Mouse (Mus musculus) lung, embryonic 16.5 days (tissue): Measurements from ENCODE around the gene Fnbp1. TPM values are rescaled to one million over a fixed set of nuclear protein-coding genes. Genes with fewer than 3 reads are reported as not detected.
A peak's percentile ranks its signal among the peaks of the same experiment; 100 is the strongest.

Experiments used
- ATAC-seq: fragments of 200-750 bp; cut with Nextera tagmentation; 2 replicates; pipeline ENCODE4 v1.8.0; 2017; ENCODE audit warnings: low read depth, mild to moderate bottlenecking, moderate library complexity
- H3K27ac ChIP-seq: fragments of 300-500 bp; sonication (generic); 2 replicates; pipeline ENCODE4 v1.5.1; 2014; ENCODE audit warnings: mild to moderate bottlenecking, control low read depth, low read length
- H3K27me3 ChIP-seq: fragments of 300-500 bp; sonication (generic); 2 replicates; pipeline ENCODE4 v1.6.1; 2014; ENCODE audit warnings: low read depth, low read length, mixed read lengths; ENCODE audit not compliant: control insufficient read depth, insufficient read depth
- H3K36me3 ChIP-seq: fragments of 300-500 bp; sonication (generic); 2 replicates; pipeline ENCODE4 v1.6.1; 2014; ENCODE audit warnings: low read length; ENCODE audit not compliant: control insufficient read depth, insufficient read depth
- H3K4me1 ChIP-seq: fragments of 300-500 bp; sonication (generic); replicated peaks from 2 replicates; pipeline ENCODE4 v1.6.1; 2014; ENCODE audit warnings: low read length, mixed read lengths; ENCODE audit not compliant: control insufficient read depth, insufficient read depth
- H3K4me2 ChIP-seq: fragments of 300-500 bp; sonication (generic); 2 replicates; pipeline ENCODE4 v1.6.1; 2014; ENCODE audit warnings: low read depth, low read length, control low read depth
- H3K4me3 ChIP-seq: fragments of 300-500 bp; sonication (generic); 2 replicates; pipeline ENCODE4 v1.5.1; 2014; ENCODE audit warnings: mild to moderate bottlenecking, low read length, control low read depth
- H3K9ac ChIP-seq: fragments of 300-500 bp; sonication (generic); 2 replicates; pipeline ENCODE4 v1.6.1; 2014; ENCODE audit warnings: low read length, control low read depth
- H3K9me3 ChIP-seq: fragments of 300-500 bp; sonication (generic); 2 replicates; pipeline ENCODE4 v1.6.1; 2016; ENCODE audit warnings: low read length; ENCODE audit not compliant: control insufficient read depth
- WGBS: fragments of 180-500 bp; shearing (Covaris S2); extraction: QIAGEN DNeasy Blood & Tissue Kit; methylation state at CpG from one replicate; pipeline ENCODE4 v1.1.7; 2014; 5-methylcytosine and 5-hydroxymethylcytosine counted together
- polyA plus RNA-seq: library from polyadenylated mRNA; unstranded; fragments of >200 nt; fragmentation: Nextera tagmentation; extraction: Ambion mirVana; gene quantifications from 2 replicates; pipeline ENCODE4 v1.2.1, GENCODE M21; 2015

Gene Fnbp1
- polyA plus RNA-seq, 1 experiment from 2014 or later: 18.1 TPM

DNA sequence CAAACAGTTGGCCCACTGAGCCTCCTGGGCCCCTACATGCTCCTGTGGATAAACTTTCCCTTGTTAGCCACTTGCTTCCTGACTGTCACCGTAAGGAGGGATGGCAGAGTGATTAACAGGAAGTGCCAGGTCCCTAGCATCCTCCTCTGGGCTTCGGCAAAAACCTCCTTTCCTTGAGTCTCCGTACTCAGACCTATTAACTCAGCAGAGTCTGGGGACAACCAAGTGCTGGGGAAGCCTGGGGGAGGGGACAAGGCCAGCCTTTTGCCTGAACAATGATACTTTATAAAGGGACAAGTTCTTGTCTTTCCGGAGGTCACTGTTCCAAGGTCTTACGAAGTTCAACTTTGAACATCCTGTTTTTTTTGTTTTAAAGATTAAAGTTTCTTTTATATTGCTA, 54.7 kb downstream of the Fnbp1 start:
- Histone ChIP-seq H3K9ac (no peak overlapping the region), H3K27me3 (no peaks in the 10 kb centered on the region), H3K27ac (peak overlapping the region; percentile 24; the same call in 1 of the 2 replicates), H3K36me3 (peaks cover 7% of the 10 kb centered on the region), H3K4me2 (no peak overlapping the region), H3K4me1 (peaks cover 23% of the 10 kb centered on the region), H3K4me3 (no peak overlapping the region), H3K9me3 (no peaks in the 10 kb centered on the region)
- ATAC-seq: 0 out of 2 replicates have a peak, but pooled peaks have one; percentile 34
- WGBS: 19% methylated on average over 5 of the region's 5 CpGs

- H3K9ac ChIP-seq: no peak overlapping the region
- peaks cover 23% of the 10 kb centered on the region for H3K4me1 ChIP-seq
- no peaks in the 10 kb centered on the region for H3K9me3 ChIP-seq
- H3K27ac ChIP-seq: peak overlapping the region; percentile 24; the same call in 1 of the 2 replicates
- no peaks in the 10 kb centered on the region for H3K27me3 ChIP-seq
- H3K4me3 ChIP-seq: no peak overlapping the region
- no peak overlapping the region for H3K4me2 ChIP-seq
- H3K36me3 ChIP-seq: peaks cover 7% of the 10 kb centered on the region
- ATAC-seq: no peak
Observed at GRCm38 (mm10) chr2:31086543-31086942, 55.3 kb downstream of the Fnbp1 start.

GRCm38 (mm10) chr2:31084169-31084850, 57.5 kb downstream of the Fnbp1 start:
- WGBS: 91% methylated on average over 9 of the region's 9 CpGs
- no peaks in the 10 kb centered on the region for H3K27me3 ChIP-seq
- no peak overlapping the region for H3K4me2 ChIP-seq
- H3K4me1 ChIP-seq: peaks cover 23% of the 10 kb centered on the region
- no peak overlapping the region for H3K4me3 ChIP-seq
- H3K27ac ChIP-seq: no peak overlapping the region
- H3K36me3 ChIP-seq: peaks cover 7% of the 10 kb centered on the region
- ATAC-seq: no peak
- no peak overlapping the region for H3K9ac ChIP-seq
- H3K9me3 ChIP-seq: no peaks in the 10 kb centered on the region

DNA sequence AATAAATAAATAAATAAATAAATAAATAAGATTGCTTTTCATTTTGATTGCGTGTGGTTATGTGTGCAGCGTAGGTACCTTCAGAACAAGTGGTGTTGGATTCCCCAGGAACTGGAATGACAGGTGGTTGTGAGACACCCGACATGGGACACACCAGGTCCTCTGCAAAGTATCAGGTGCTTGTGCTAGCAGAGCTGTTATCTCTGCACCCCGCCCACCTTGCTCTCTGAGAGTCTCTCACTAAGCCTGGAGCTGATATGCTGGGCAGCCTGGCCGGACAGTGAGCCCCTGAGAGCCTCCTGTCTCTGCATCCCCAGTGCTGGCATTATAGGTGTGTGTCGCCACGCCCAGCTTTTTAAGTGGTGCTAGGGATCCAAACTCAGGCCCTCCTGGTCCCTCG, 58.4 kb downstream of the Fnbp1 start:
- no peak overlapping the region for H3K27ac ChIP-seq
- H3K9ac ChIP-seq: no peak overlapping the region
- H3K4me2 ChIP-seq: no peak overlapping the region
- no peaks in the 10 kb centered on the region for H3K9me3 ChIP-seq
- ATAC-seq: no peak
- H3K4me3 ChIP-seq: no peak overlapping the region
- WGBS: 91% methylated on average over 8 of the region's 8 CpGs
- peaks cover 17% of the 10 kb centered on the region for H3K4me1 ChIP-seq
- H3K36me3 ChIP-seq: peaks cover 7% of the 10 kb centered on the region
- no peaks in the 10 kb centered on the region for H3K27me3 ChIP-seq

- H3K4me2 ChIP-seq: no peak overlapping the region
- WGBS: 81% methylated on average over 17 of the region's 17 CpGs
- no peaks in the 10 kb centered on the region for H3K9me3 ChIP-seq
- H3K9ac ChIP-seq: no peak overlapping the region
- H3K27me3 ChIP-seq: no peaks in the 10 kb centered on the region
- no peak overlapping the region for H3K4me3 ChIP-seq
- no peak overlapping the region for H3K27ac ChIP-seq
- H3K4me1 ChIP-seq: peaks cover 10% of the 10 kb centered on the region
- no peak; the same call in 1 of the 2 replicates for ATAC-seq
- H3K36me3 ChIP-seq: peaks cover 7% of the 10 kb centered on the region
Observed at GRCm38 (mm10) chr2:31082639-31083038, 59.2 kb downstream of the Fnbp1 start.

GRCm38 (mm10) chr2:31081349-31081748, 60.5 kb downstream of the Fnbp1 start:
- no peaks in the 10 kb centered on the region for H3K9me3 ChIP-seq
- no peak for ATAC-seq
- peaks cover 7% of the 10 kb centered on the region for H3K36me3 ChIP-seq
- H3K4me3 ChIP-seq: no peak overlapping the region
- no peak overlapping the region for H3K27ac ChIP-seq
- WGBS: 32% methylated on average over 4 of the region's 4 CpGs
- no peaks in the 10 kb centered on the region for H3K27me3 ChIP-seq
- H3K4me2 ChIP-seq: no peak overlapping the region
- no peak overlapping the region for H3K9ac ChIP-seq
- no peaks in the 10 kb centered on the region for H3K4me1 ChIP-seq

- Histone ChIP-seq H3K27ac (no peak overlapping the region), H3K4me1 (no peaks in the 10 kb centered on the region), H3K4me3 (no peak overlapping the region), H3K9ac (no peak overlapping the region), H3K4me2 (no peak overlapping the region), H3K36me3 (peaks cover 2% of the 10 kb centered on the region), H3K27me3 (no peaks in the 10 kb centered on the region), H3K9me3 (no peaks in the 10 kb centered on the region)
- WGBS: 84% methylated on average over 6 of the region's 6 CpGs
- no peak for ATAC-seq
Observed at GRCm38 (mm10) chr2:31079117-31079516, 62.7 kb downstream of the Fnbp1 start.

DNA sequence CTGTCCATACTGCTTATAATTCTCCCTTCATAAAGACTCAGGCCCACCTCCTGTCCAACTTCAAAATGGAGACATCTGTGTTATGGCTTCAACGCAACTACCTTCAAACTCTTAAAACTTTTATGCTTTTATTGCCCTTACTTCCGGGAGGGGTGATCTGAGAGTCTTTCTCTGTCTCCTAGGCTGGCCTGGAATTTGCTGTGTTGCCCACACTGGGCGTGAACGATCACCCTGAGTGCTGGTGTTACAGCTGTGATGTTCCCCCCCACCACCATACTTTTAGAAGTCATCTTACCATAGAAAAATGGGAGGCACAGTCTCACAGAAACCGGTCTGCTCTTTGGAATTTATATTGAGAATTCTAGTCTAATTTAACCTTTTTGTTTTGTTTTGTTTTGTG, 64.2 kb downstream of the Fnbp1 start:
- H3K36me3 ChIP-seq: no peaks in the 10 kb centered on the region
- no peak overlapping the region for H3K9ac ChIP-seq
- no peak overlapping the region for H3K27ac ChIP-seq
- H3K4me1 ChIP-seq: no peaks in the 10 kb centered on the region
- H3K27me3 ChIP-seq: no peaks in the 10 kb centered on the region
- no peaks in the 10 kb centered on the region for H3K9me3 ChIP-seq
- ATAC-seq: no peak
- WGBS: 90% methylated on average over 5 of the region's 5 CpGs
- H3K4me2 ChIP-seq: no peak overlapping the region
- H3K4me3 ChIP-seq: no peak overlapping the region

GRCm38 (mm10) chr2:31076351-31077140, 65.3 kb downstream of the Fnbp1 start:
- ATAC-seq: no peak
- WGBS: 92% methylated on average over 16 of the region's 16 CpGs
- no peaks in the 10 kb centered on the region for H3K4me1 ChIP-seq

More at GRCm38 (mm10) chr2:31076351-31077140, 65.3 kb downstream of the Fnbp1 start:
- Histone ChIP-seq H3K9me3 (no peaks in the 10 kb centered on the region; the same call in 1 of the 2 replicates), H3K36me3 (no peaks in the 10 kb centered on the region; the same call in 1 of the 2 replicates), H3K4me3 (no peak overlapping the region), H3K9ac (no peak overlapping the region), H3K27ac (no peak overlapping the region), H3K27me3 (no peaks in the 10 kb centered on the region), H3K4me2 (no peak overlapping the region)
